Mouse (Mus musculus) brain, embryonic 18.5 days (tissue): ENCODE measurements around the gene L2hgdh.

Experiments
- DNase-seq: peaks from one replicate; pipeline ENCODE4 v3.0.0-alpha.2; 2012; ENCODE audit warnings: low read depth, low spot score

Gene L2hgdh

DNA sequence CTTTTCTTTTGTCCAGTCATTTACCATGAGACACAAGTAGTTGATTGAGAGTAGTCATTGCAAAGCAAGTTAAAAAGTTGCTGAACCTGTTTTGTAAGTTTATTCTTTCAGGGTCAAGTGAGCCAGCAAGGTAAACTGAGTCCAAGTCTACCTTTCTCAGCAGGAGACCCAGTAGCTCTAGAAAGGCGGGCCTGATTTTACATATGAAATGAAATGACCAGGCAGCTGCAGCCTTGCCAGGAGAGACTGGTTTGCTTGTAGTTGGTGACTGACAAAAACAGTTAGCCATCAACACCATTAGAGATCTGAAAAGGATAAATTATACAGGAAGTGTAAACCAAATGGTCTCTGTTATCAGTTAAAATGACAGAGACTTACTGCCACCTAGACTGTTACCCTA is 5.6 kb upstream of the L2hgdh start:
- no peak for DNase-seq

DNA sequence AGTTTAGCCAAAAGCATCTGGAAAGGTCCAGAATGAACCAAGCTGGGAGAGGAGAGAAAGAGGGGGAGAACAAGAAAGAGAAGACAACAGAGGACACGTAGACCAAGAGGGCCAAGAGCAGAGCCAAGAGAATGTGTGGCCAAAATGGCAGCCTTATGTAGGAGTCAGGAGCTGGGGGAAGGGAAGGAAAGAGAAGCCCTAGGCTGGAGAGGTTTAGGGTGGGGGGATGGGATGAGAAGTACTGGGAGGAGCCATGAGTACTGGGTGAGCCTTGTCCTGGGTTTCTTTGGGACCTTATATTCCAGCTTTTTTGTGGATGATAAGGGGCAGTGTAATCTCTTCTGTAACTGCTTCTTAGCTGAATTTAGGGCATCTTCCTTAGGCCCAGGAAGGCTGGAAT is 4.6 kb upstream of the L2hgdh start:
- DNase-seq = no peak

DNA sequence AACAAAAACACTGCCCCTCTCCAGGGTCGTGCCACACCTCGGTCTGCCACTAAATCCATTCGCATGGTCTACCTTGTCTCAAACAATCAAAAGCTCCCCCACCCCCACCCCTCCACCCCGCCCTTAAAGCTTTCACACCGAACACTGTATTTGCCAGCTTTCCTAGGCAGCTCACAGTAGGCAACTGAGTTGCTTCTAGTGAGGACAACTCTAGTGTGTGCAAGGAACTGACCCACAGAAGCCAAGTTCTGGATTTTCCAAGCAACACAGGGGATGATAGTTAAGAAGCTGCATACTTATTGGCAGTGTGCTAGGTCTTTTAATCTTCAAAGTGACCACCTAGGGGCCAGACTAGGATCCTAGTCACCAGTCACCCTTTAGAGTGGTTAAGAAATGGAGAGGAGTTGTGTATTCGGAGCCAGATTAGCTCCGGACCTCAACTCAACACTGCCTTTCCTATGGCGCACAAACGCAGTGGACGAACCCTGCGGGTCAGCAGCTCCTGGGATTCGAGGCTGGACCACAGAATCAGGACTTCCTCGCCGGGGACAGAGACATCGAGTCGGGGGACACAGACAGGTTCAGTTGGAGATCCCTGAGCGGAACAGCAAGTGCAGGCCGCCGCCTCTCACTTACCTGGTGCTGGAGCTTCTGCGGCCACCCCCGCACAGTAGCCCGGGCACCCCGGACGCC is 509 bp downstream of the L2hgdh start:
- no peak for DNase-seq

DNA sequence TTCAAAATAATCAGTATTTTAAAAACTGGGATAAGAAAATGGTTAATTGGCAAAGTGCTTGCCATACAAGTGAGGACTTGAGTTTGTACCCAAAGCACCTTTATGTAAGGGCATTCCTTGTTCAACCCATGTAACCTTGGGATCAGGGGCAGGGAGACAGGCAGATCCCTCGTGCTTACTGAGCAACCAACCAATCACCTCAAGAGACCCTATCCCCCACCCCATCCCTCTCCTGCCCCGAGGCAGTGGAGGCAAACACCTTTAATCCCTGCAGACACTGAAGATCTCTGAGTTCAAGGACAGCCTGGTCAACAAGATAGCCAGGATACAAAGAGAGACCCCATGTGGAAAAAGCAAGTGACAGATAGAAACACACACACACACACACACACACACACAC is 1.3 kb downstream of the L2hgdh start:
- DNase-seq = no peak

DNA sequence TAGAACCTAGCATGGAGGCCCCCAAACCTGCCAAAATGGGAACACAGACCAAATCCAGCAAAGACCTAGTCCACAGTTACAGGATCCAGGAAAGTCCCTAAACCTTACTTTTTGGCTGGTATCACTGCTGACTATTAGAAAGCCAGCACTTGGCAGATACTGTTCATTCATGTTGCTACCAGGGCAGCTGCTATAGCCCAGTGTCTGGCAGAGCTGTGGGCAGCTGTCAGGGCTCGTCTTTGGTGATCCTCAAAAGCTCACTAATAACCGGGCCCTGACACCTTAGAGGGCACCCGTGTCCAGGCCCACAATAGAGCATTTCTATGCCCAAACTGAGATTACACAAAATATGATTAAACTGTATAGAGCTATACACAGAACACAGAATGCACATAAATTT is 1.8 kb downstream of the L2hgdh start:
- DNase-seq = no peak

DNA sequence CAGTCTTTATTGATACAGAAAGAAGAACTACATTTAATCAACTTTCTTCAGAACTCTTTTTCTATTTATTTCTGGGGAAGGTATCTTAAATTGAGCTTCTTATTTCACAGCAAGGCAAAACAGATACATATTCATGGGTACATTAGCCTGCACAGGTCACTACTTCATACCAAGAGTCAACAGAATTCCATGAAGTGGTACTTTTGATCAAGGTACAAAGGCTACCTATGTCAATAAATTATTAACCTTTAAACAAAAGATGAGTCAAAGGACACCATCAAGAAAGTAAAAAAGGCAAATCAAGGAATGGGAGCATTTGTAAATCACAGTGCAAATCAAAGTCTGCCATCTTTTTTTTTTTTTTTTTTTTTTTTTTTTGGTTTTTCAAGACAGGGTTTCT is 11.0 kb downstream of the L2hgdh start:
- no peak for DNase-seq

DNA sequence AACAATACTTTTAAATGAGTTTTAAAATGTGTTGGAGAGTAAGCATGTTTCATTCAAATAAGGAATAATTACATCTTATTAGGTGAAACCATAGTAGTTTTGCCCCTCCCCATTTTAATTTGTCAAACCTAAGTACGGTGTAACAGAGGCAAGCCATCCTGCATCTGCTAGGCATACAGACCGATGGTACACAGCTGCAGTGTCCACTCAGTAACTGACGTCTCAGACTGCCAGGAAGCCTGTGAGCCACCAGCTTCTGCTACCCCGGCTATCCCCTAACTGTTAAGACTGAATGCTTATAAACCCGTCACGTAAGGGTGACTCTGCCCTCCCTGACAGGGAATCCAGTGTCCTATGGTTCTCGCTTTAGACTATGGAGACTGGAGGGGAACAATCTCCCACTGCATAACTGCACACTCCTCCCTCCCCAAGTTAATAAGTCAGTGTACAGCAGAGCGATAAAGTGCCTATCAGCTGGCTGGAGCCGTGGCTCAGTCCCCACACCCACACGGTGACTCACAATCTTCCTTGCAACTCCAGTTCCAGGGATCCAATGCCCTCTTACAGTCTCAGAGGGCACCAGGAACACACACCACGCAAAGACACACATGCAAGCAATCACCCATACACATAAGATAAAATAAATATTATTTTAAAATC is 19.7 kb downstream of the L2hgdh start:
- no peak for DNase-seq

DNA sequence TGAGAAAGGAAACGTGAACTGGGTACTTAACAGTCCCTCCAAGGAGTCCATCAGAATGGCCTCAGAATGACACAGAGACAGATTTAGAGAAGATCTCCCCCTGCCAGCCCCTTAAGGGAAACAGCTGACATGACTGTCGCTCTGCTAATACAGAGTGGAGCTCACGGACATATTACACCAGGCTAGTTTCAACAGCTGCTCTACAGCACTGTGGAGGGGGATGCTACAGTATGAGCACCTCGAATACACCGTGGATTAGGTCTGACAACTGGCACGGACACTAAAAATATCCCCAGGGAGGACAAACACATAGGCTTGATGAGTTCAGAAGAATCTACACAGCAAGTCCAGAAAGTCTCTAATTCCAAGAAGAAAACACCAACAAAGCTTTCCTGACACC is 26.3 kb downstream of the L2hgdh start:
- DNase-seq = no peak

DNA sequence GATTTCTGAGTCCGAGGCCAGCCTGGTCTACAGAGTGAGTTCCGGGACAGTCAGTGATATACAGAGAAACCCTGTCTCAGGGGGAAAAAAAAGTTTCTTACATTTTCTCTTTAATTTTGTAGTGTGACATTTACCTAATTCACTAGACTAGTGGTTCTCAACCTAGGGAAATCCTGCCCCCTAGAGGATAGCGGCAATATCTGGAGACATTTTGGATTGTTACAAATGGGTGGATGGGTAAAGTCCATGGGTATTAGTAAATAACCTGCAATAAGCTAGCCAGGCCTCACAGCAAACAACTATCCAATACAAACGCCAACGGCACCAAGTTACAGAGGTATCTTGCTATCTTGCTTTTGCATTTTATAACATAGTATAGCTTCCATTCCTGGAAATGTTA is 27.9 kb downstream of the L2hgdh start:
- no peak for DNase-seq

DNA sequence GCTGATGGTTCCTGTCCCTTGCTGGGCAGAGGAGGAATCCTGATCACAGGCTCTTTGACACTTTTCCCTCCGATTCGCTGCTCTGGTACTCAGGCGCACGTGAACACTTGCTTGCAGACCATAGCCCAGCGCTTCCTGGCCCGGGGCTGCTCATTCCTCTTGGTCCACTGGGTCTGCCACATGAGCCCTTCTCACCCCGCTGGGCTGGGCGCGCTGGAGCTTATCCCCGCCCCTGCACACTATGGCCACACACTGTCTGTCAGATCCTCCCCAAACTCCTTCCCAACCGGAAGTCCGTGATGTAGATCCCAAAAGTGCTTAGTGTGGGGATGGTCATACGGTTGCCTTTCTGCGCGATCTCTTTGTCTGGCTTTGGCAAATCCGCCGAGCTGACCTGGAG is 31.2 kb downstream of the L2hgdh start:
- no peak for DNase-seq

DNA sequence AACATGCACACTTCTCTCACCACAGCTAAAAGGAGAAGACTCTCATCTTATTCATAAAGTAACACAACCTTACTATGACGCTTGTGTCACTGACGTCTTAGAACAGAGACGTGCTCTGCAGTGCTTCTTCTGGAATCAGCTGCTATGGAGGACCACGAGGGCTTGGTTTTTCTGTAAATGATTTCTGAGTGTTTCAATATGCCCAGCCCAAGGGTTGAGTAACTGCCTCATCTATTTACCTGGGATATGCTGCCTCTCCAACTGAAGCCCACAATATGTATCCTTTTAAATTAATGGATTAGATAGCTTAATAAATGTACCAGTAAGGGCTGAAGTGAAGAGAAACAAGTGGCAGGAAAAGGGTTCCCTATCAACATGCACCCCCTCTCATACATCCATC is 34.0 kb downstream of the L2hgdh start:
- DNase-seq = no peak

DNA sequence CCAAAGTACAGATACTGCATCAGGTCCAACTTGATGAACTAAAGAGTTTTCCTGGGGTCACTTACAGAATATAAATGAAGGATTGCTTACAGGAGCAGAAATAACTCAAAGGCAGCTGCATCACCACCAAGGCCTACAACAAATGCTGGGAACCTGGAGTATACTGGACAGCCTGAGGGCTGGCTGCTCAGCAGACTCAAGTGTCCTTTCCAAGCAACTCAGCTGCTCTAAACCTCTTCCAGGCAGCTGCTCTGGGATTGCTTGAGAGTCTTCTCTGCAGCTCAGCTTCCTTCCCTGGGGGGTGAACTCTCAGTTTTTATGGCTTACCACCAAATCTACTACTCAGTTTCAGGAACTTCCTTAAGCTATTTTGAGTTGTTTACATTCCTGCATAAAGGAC is 35.6 kb downstream of the L2hgdh start:
- DNase-seq = no peak

DNA sequence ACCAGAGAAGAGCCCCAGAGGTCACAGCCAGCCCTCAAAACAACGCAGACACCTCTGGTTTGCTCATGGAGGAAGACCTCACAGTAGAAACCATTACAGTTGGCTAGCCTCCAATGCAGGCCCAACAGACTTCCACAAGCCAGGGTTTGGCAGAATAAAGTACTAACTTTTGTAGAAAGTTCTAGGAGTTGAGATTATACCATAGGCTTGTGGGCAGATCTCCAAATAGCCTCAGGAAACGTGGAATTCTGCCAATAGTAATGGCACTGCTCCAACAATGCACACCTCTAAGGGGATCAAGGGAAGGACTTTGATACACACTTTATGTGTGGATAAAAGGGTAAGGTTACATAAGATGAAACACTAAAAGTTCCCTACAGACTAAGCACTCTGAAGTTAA is 36.3 kb downstream of the L2hgdh start:
- no peak for DNase-seq

DNA sequence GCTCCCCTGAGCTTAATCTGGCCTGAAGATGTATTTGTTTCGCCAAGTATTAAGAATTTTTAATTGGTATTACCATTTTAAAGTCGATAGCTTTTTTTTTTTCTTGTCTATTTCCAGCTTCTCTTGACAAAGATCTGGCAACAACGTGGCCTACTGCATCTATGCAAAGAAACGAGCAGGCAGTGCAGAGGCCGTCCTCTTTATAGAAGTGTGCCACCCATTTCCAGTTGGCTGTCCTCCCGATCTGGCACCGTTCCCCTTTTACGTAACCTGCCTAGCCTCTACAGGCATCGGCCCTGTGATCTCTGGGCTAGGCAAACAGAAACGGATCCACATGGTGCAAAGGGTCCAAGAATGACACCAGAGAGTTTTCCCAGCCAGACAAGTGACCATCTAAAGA is 41.1 kb downstream of the L2hgdh start:
- no peak for DNase-seq

DNA sequence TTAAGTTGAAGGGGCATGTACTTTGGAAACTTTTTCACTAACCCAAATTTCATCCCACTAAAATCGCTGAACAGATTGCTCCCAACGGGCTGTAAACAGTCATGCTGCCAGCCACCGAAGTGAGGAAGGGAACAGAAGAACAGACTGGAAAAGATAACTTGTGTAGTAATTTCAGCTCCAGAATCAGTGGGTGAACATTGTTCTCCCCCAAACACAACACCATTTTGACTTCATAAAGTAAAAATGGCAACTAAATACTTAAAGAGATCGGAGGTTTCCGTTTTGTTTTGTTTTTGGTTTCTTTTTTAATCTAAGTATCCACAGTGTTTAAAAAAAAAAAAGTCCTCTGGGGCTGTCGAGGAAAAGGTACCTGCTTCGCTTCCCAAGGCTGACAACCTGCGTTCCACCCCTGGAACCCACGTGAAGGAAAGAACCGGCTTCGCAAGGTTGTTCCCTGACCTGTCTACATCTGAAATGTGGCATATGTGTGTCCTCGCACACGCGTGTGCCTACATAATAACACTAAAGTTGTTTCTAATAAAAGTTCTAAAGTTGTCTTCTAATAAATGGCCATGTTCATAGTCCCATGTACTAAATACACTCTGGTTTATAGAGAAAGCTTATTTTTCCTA is 41.8 kb downstream of the L2hgdh start:
- no peak for DNase-seq

DNA sequence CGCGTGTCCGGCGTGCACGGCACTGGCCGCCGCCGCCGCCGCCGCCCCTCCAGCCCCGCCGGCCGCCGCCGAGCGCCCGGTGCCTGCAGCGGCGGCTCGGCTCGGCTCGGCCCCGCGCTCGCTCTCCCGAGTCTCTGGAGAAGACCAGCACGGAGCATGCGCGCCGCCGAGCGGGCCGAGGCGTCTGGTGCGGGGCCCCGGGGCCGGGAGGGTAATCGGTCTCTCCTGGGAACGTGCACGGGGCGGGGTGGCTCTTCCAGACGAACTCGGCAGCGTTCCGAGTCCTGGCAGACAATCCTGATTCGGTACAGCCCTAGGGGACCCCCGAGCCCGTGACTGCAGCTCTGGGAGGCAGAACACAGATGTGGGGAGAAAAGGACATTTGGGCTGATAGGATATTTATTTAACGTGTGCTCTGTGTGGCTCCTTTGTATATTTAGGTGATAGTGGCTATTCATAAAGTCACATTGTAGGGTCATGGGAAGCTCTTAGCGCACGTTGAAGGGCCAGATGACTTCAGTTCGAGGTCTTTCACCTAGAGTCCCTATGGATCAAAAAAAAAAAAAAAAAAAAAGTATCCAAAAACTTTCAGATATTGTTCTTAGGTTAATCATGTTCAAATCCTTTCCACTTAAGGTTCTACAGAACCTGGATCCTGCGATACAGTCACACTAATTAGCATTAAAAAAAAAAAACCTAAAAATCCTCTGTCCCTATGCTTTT is 42.4 kb downstream of the L2hgdh start:
- peak; percentile 51 for DNase-seq

DNA sequence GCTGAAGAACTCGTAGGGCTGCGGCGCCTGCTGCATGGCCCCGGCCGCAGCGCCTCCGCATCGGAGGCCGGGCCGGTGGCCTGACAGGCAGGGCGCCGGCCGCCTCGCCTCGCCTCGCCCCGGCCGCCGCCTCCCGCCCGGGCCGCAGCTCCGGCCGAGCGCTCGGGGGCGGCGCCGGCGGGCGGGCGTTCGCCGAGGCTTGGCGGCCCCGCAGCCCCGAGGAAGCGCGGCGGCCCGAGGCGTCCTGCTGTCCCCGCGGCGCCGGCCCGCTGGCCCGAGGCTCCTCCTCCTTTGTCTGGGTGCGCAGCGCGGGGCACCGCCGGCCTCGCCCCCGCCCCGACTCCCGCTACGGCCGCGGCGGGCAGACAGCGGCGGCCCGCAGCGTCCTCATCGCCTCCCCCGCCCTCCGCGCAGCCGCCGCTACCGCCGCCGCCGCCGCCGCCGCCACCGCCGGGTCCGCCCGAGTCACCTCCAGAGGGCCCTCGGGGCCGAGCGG is 43.1 kb downstream of the L2hgdh start, which contains the start of gene Sos2:
Gene Sos2, minus strand, starts transcription at position 287 of the 496 bp plus-strand sequence.
- DNase-seq = no peak

DNA sequence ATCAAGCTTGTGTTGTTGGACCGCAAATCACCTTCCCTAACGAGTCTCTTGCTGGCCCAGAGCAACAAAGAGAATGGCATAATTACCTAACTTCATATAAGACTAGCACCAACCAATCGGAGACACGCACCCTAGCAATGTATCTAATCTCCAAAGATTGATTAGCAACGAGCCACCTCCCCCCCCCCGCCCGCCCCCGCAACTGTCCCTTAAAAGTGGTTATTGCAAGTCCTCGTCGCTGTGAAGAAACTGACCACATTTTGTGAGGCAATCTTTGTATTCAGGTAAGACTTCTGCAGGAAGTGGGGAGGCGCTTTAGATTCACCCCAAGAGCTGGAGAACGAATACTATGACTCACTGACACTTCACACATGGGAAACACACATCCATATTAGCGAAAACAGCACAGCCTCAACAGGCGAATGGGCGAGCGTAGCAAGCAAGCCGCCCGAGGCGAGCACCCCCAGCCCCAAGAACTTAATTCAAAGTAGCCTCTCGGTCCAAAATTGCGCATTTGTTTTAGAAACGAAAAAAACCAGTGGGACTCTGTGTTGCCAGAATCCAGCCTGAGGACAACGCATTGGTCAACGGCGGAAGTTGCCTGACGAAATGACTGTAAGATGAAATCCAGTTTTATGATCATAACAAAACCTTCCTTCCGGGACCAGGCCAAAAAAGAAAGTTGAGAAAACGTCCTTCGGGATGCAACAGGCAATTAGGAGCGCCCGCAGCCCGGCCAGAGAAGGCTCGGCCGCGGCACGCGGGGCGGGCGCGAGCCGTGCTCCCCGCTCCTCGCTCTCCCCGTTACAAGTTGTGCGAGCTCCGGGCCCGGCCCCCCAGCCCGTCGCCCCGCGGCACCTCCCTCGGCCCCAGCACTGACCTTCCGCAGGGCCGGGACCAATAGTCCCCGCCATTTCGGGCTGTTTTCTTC is 43.8 kb downstream of the L2hgdh start:
- no peak for DNase-seq

DNA sequence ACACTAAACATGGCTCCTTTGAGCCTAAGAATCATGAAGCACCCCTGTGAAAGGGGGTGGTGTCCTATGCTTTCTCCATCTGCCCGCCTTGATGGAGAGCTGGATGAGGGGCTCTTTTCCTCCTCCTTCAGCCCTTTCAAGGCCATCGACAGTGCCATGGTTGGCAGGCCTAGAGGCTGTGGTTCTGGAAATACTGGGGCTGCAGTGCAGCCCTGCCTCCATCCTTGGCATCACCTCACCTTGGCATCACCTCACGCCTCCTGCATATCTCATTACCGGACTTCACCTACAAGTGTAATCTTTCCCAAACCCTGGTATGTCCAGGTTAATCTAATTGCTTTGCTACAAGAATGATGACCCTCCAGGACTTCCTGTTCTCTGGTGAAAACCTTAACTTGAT is 48.5 kb downstream of the L2hgdh start:
- no peak for DNase-seq

DNA sequence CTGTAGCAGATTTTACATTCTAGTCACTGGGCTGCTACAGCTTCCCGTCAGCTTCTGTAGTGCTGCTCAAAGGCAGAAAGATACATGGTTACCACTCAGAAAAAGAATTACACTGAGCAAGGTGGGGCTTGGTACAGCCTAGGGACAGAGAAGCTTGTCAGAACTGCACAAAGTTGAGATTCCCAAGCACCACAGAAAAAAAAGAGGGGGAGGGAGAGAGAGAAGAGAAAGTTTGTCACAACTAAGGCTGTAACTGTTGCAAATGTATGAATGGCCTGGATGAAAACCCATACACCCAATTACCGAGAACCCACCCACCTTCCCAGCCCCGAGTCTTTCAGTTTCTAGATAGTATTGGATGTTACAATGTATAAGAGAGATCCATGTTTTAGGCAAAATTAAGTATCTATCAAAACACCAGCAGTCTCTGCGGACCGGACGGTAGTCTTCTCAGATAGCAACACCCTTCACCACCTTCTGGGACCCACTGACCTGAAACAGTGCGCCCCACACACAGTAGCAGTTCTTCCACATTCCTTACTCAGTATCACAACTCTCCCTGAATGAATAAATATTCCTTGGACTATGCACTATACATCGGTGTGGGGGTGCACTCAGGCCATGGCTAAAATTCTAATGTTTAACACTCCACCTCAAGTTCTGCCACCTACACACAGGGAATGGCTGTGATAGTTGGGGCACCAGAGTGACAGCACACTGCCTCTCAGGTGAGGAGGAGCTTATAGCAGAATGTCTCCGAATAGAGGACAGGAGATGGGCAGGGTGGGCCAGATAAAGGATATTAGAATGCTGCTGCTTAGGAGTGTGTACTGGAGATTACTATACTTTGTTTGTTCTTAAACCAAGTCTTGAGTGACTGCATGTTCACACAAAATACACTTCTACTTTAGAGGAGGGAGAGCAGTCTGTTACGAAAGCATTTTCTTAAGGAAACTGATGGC is 49.8 kb downstream of the L2hgdh start:
- no peak for DNase-seq
